Mouse (Mus musculus): ENCODE results near the gene Fibcd1. TPM values are rescaled to one million over a fixed set of nuclear protein-coding genes. Genes with fewer than 3 reads are reported as not detected.

Fibcd1 gene
- polyA plus RNA-seq, 1 experiment from 2014 or later: 5.3 TPM

DNA sequence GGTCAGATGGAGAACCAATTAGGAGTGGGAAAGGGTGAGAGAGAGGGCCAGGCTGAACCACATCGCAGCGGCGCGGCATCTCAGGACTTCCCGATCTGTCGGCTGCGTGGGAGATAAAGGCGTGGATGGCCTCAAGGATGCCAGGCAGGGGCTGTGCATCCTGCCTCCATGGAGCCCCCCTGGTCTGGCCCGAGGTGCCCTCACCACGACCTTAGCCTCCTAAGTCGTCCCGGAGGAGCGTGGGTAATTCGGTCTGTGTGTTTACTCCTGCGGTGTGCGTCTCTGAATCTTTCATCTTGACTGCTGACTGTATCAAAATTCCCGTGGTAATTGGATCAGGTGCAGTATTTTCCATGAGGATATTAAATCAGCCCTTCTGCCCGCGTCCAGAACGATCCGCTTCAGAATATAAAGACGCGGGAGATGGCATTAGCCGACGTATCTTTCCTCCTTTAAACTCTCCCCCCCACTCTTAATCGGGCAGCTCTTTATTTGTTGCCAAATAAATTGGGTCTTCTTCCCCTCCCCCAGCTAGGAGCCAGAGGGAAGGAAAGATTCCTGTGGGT is 28.6 kb upstream of the Fibcd1 start:
- 0 out of 2 replicates have a peak overlapping the region, but pooled peaks have one; percentile 6 for H3K4me2 ChIP-seq (replicated peaks)

DNA sequence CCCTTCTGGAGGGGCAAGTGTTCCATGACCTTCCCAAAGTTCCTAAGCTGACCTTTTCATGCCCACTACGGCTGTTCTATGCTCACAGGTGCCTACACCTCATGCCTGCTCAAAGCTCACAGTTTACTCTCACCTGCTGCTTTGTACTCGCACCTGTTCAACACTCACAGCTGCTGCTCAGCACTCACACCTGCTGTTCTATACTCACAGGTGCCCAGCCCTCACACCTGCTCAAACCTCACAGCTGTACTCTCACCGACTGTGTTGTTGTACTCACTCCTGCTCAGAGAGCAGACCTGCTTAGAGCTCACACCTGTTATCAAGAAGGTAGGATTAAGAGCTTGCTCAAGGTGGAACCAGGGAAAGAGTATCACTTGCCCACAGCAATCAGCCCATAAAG is 24.9 kb upstream of the Fibcd1 start:
- H3K27me3 ChIP-seq: peaks cover 5% of the 10 kb centered on the region
- H3K36me3 ChIP-seq: no peaks in the 10 kb centered on the region
- no peak for ATAC-seq (ENCODE audit: low FRiP score, low read depth)
- H3K27ac ChIP-seq (replicated peaks): no peak overlapping the region
- H3K9ac ChIP-seq (replicated peaks): no peak overlapping the region
- H3K4me1 ChIP-seq: peaks cover 13% of the 10 kb centered on the region
- 75% methylated on average over 3 of the region's 3 CpGs for WGBS
- no peak overlapping the region for H3K4me3 ChIP-seq
- no peak overlapping the region for H3K4me2 ChIP-seq (replicated peaks)
- H3K9me3 ChIP-seq: 0 out of 2 replicates have a peak, but pooled peaks cover 6% of the 10 kb centered on the region

More for the DNA sequence above, 28.6 kb upstream of the Fibcd1 start:
- 56% methylated on average over 26 of the region's 26 CpGs for WGBS
- Histone ChIP-seq H3K36me3 (no peaks in the 10 kb centered on the region), H3K4me3 (no peak overlapping the region), H3K27me3 (peaks cover 22% of the 10 kb centered on the region), H3K27ac (replicated peaks) (peak overlapping the region; percentile 47; the same call in 1 of the 2 replicates), H3K4me1 (peaks cover 14% of the 10 kb centered on the region; the same call in 1 of the 2 replicates), H3K9ac (replicated peaks) (no peak overlapping the region; the same call in 1 of the 2 replicates), H3K9me3 (0 out of 2 replicates have a peak, but pooled peaks cover 6% of the 10 kb centered on the region)
- 0 out of 2 replicates have a peak, but pooled peaks have one; percentile 34 for ATAC-seq (ENCODE audit: low FRiP score, low read depth)

DNA sequence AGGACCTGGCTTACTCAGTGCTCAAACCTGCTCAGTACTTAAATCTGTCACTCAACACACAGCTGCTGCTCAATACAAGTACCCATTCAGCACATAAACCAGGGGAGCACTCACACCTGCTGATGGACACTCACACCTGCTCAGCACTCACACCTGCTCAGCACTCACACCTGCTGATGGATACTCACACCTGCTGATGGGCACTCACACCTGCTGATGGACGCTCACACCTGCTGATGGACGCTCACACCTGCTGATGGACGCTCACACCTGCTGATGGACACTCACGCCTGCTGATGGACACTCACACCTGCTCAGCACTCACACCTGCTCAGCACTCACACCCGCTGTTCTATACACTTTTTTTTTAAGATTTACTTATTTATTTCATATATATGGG is 23.9 kb upstream of the Fibcd1 start:
- Histone ChIP-seq H3K9ac (replicated peaks) (no peak overlapping the region), H3K27me3 (no peaks in the 10 kb centered on the region), H3K27ac (replicated peaks) (no peak overlapping the region), H3K4me3 (no peak overlapping the region), H3K4me1 (peaks cover 17% of the 10 kb centered on the region), H3K4me2 (replicated peaks) (no peak overlapping the region), H3K36me3 (no peaks in the 10 kb centered on the region), H3K9me3 (0 out of 2 replicates have a peak, but pooled peaks cover 6% of the 10 kb centered on the region)
- WGBS: 91% methylated on average over 5 of the region's 5 CpGs
- no peak for ATAC-seq (ENCODE audit: low FRiP score, low read depth)

DNA sequence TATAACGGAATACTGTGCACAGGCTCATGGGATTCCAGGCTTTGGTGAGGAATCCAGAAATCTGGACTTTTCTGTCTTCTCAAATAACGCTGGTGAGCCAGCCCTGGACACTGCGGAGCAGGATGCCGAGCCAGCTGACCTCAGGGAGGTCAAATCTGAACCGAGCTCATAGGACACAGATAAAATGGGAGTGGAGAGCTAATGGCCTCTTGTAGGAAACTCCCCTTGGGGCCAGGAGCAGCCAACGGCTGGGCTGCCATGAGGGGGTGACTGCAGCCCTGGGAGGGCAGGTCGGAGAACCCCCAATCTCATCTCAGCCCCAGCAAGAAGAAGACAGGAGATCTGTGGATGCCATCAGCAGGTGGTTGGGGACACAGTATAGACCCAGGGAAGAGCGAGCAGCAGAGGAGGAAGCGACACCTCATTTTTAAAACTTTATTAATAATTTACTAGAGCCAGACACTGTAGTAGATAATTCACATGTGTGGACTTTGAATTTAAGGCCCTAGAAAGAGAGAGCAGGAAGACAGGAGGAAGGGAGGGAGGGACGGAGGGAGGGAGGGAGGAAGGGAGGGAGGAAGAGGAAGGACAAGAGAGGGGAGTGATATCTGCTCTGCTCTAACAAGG is 22.8 kb upstream of the Fibcd1 start:
- Histone ChIP-seq H3K36me3 (no peaks in the 10 kb centered on the region), H3K27ac (replicated peaks) (no peak overlapping the region), H3K9me3 (0 out of 2 replicates have a peak, but pooled peaks cover 6% of the 10 kb centered on the region), H3K4me2 (replicated peaks) (no peak overlapping the region), H3K4me3 (no peak overlapping the region), H3K4me1 (peaks cover 11% of the 10 kb centered on the region), H3K9ac (replicated peaks) (no peak overlapping the region), H3K27me3 (no peaks in the 10 kb centered on the region)
- ATAC-seq (ENCODE audit: low FRiP score, low read depth): no peak
- 75% methylated on average over 10 of the region's 10 CpGs for WGBS

DNA sequence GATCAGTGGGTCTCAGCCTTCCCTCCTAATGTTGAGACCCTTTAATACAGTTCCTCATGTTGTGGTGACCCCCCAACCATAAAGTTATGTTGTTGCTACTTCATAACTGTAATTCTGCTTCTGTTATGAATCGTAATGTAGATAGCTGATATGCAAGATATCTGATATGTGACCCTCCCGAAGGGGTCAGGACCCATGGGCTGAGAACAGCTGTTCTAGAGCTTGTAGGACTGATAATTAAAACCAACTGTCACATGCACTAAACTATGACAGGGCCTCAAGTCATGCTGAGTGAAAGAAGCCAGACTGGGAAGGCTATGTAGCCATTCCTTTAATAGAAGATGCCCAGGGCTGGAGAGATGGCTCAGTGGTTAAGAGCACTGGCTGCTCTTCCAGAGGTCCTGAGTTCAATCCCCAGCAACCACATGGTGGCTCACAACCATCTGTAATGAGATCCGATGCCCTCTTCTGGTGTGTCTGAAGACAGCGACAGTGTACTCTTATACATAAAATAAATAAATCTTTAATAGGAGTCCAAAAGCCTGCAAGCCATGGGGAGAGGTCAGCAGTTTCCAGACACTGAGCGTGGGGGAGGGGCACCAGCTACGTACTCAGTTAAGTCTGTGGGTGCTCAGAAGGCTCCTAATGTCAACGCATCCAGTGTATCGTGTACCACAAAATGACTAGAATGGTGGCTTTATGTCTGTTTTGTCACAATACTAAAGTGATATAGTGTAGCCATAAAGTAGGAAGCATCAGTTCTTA is 22.1 kb upstream of the Fibcd1 start:
- Histone ChIP-seq H3K4me2 (replicated peaks) (no peak overlapping the region), H3K27ac (replicated peaks) (no peak overlapping the region), H3K9ac (replicated peaks) (no peak overlapping the region), H3K4me3 (no peak overlapping the region), H3K4me1 (peaks cover 11% of the 10 kb centered on the region), H3K27me3 (no peaks in the 10 kb centered on the region), H3K36me3 (no peaks in the 10 kb centered on the region), H3K9me3 (0 out of 2 replicates have a peak, but pooled peaks cover 6% of the 10 kb centered on the region)
- no peak for ATAC-seq (ENCODE audit: low FRiP score, low read depth)
- WGBS: 85% methylated on average over 8 of the region's 8 CpGs

DNA sequence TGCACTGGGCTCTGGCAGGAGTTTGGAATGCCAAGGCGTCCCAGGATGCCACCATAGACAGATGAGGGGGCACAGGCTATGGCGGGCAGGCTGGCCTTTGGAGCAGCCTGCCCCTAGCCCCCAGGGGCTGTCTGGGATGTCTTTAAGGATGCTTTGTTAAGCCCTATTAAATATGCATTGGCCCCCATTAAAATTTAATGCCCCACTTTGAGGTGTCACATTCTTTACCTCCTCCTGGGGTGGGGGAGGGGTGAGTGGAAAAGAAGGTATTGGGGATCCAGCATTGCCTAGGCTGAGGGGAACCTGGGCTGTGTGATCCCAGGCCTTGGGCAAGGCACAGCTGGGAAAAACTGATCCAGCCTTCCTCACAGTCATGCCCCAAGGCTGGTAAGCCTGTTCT is 20.0 kb upstream of the Fibcd1 start:
- H3K27me3 ChIP-seq: peaks cover 3% of the 10 kb centered on the region; the same call in 1 of the 2 replicates
- peaks cover 11% of the 10 kb centered on the region for H3K4me1 ChIP-seq
- no peak overlapping the region for H3K4me3 ChIP-seq
- H3K4me2 ChIP-seq (replicated peaks): no peak overlapping the region
- H3K9ac ChIP-seq (replicated peaks): no peak overlapping the region
- WGBS: 38% methylated on average over 2 of the region's 2 CpGs
- no peaks in the 10 kb centered on the region for H3K9me3 ChIP-seq
- H3K36me3 ChIP-seq: no peaks in the 10 kb centered on the region
- peak overlapping the region; percentile 21; the same call in 1 of the 2 replicates for H3K27ac ChIP-seq (replicated peaks)
- no peak for ATAC-seq (ENCODE audit: low FRiP score, low read depth)

DNA sequence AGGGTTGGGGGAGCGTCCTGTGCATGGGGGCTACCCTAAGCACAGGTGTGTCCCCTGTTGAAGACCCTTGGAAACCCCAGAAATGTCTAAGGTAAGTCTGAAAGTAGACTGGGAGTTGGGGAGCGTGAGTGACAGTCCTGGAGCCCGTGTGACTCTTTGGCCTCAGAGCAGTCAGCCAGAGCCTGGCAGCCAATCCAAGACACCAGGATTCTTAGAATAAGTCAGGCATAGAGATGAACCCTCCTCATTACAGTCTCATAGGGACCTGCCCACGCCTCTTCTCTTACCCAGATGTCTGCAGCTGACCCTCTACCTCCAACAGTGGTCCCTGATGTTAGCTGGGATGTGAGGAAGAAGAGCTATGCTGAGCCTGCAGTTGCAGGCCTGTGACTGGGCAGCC is 19.5 kb upstream of the Fibcd1 start:
- no peak overlapping the region for H3K4me2 ChIP-seq (replicated peaks)
- H3K9ac ChIP-seq (replicated peaks): no peak overlapping the region
- H3K4me3 ChIP-seq: no peak overlapping the region
- H3K9me3 ChIP-seq: no peaks in the 10 kb centered on the region
- H3K4me1 ChIP-seq: peaks cover 11% of the 10 kb centered on the region
- 64% methylated on average over 4 of the region's 4 CpGs for WGBS
- H3K36me3 ChIP-seq: no peaks in the 10 kb centered on the region
- H3K27ac ChIP-seq (replicated peaks): peak overlapping the region; percentile 21; the same call in 1 of the 2 replicates
- H3K27me3 ChIP-seq: peaks cover 5% of the 10 kb centered on the region; the same call in 1 of the 2 replicates
- ATAC-seq (ENCODE audit: low FRiP score, low read depth): no peak

DNA sequence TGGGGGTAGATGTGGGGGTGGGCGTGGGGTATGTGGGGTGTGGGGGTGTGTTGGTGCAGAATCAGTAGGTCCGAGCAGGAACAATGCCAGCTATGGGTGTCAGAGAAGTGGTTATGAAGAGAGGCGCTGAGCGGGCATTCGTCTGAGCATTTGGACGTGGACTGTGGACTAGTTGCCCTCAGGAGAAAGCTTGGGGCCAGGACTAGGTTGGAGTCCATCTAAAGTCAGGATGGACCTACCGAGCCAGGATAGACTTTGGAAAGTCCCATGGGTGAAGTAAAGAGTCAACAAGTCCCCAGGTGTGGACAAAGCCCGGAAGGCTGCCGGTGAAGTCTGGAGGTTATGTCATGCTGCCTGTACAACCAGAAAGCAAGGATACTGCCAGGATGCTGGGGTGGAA is 19.1 kb upstream of the Fibcd1 start:
- no peak overlapping the region for H3K4me3 ChIP-seq
- H3K4me1 ChIP-seq: peaks cover 13% of the 10 kb centered on the region
- H3K27me3 ChIP-seq: peaks cover 9% of the 10 kb centered on the region
- H3K36me3 ChIP-seq: no peaks in the 10 kb centered on the region
- no peaks in the 10 kb centered on the region for H3K9me3 ChIP-seq
- H3K9ac ChIP-seq (replicated peaks): no peak overlapping the region
- no peak overlapping the region for H3K27ac ChIP-seq (replicated peaks)
- no peak overlapping the region for H3K4me2 ChIP-seq (replicated peaks)
- no peak for ATAC-seq (ENCODE audit: low FRiP score, low read depth)
- WGBS: 92% methylated on average over 9 of the region's 9 CpGs

DNA sequence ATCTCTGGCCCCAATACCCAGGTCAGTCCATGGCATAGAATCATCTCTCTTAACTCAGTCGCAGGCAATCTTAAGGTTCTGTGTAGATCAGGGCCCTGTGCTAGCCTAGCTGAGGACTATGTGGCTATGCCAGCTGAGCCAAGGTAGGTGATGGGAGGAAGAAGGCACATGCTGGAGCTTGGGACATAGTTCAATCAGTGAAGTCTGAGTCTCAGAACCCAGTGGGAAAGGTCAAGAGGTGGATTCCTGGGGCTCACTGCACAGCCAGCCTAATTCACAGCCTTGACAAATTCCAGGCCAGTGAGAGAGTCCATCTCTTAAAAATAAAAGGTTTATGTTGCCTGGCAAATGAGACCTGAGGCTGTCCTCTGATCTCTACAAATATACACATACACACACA is 18.0 kb upstream of the Fibcd1 start:
- Histone ChIP-seq H3K4me2 (replicated peaks) (no peak overlapping the region), H3K36me3 (no peaks in the 10 kb centered on the region), H3K4me3 (no peak overlapping the region), H3K9me3 (no peaks in the 10 kb centered on the region), H3K4me1 (peaks cover 24% of the 10 kb centered on the region), H3K27ac (replicated peaks) (no peak overlapping the region), H3K27me3 (peaks cover 16% of the 10 kb centered on the region), H3K9ac (replicated peaks) (no peak overlapping the region)
- WGBS: 81% methylated on average over 1 of the region's 1 CpGs
- ATAC-seq (ENCODE audit: low FRiP score, low read depth): no peak

DNA sequence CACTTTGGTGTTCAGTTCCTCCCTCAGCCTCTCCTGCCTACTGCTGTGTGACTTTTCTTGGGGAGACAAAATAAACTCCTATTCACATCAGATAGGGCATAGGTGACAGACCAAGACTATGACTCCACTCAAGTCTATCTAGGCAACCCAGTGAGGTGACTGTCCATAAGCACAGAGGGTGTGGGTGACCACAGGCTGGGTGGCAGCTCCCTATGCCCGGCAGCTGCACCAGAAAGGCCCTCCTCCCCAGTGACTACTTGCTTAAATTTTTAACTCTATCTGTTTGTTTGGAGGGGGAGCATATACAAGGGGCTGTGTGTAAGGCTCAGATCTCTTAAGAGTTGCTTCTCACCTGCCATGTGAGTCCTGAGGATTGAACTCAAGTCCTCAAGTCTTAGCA is 17.1 kb upstream of the Fibcd1 start:
- Histone ChIP-seq H3K4me3 (no peak overlapping the region), H3K4me1 (peaks cover 29% of the 10 kb centered on the region), H3K9me3 (no peaks in the 10 kb centered on the region), H3K27ac (replicated peaks) (no peak overlapping the region), H3K36me3 (no peaks in the 10 kb centered on the region), H3K9ac (replicated peaks) (no peak overlapping the region), H3K27me3 (peaks cover 19% of the 10 kb centered on the region), H3K4me2 (replicated peaks) (no peak overlapping the region)
- ATAC-seq (ENCODE audit: low FRiP score, low read depth): no peak
- 71% methylated on average over 1 of the region's 1 CpGs for WGBS

DNA sequence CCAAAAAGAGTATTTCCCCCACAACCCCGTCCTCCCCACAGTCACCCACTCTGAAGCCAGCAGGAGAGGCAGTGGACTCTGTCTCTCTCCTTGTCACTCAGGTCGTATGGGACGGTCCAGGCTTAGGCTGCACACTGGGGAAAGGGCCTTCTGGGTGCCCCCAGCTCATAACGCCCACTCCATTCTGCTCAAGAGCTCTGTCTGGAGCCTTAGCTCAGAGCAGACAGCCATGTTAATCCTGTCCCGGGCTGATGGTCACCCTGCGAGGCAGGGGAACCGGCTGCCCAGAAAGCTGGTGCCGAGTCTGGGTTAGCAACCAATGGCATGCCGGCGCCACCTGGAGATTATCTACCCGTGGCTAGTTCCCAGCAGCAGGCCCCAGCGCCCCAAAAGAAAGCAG is 12.7 kb upstream of the Fibcd1 start:
- H3K27ac ChIP-seq (replicated peaks): peak overlapping the region; percentile 66
- 0 out of 2 replicates have a peak, but pooled peaks have one; percentile 38 for ATAC-seq (ENCODE audit: low FRiP score, low read depth)
- WGBS: 7% methylated on average over 12 of the region's 12 CpGs
- H3K9me3 ChIP-seq: no peaks in the 10 kb centered on the region
- peaks cover 18% of the 10 kb centered on the region for H3K4me1 ChIP-seq
- H3K4me3 ChIP-seq: peak overlapping the region; percentile 6; the same call in 1 of the 2 replicates
- H3K9ac ChIP-seq (replicated peaks): no peak overlapping the region
- peaks cover 29% of the 10 kb centered on the region for H3K27me3 ChIP-seq
- H3K4me2 ChIP-seq (replicated peaks): peak overlapping the region; percentile 34
- no peaks in the 10 kb centered on the region for H3K36me3 ChIP-seq

DNA sequence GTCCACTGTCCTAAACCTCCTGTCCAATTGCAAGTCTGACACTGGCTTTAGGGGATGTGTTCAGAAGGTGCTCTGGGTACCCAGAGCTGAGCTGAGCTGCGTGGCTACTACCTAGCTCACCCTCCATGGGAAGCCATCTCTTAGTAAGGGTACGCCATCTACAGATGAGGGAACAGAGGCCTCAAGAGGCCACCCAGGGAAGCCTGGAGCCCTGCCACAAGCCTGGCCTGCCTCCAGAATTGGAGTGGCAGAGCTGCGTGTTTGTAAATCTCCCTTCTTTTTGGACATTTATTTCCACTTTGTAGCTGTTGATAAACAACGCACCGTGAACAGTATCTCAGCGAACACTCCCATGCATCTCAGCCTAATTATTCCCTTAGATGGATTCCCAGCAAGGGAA is 11.4 kb upstream of the Fibcd1 start:
- no peaks in the 10 kb centered on the region for H3K36me3 ChIP-seq
- H3K4me1 ChIP-seq: peaks cover 18% of the 10 kb centered on the region
- H3K9ac ChIP-seq (replicated peaks): no peak overlapping the region
- no peaks in the 10 kb centered on the region for H3K9me3 ChIP-seq
- WGBS: 82% methylated on average over 6 of the region's 6 CpGs
- H3K27me3 ChIP-seq: peaks cover 30% of the 10 kb centered on the region
- H3K27ac ChIP-seq (replicated peaks): no peak overlapping the region
- ATAC-seq (ENCODE audit: low FRiP score, low read depth): no peak
- no peak overlapping the region for H3K4me3 ChIP-seq
- H3K4me2 ChIP-seq (replicated peaks): no peak overlapping the region
